Comparison of ENCODE assay signal across 9 mouse cellular contexts in genomic region chr2:105126279-105126678, GRCm38 (mm10). TPM values are rescaled to one million over a fixed set of nuclear protein-coding genes. Genes with fewer than 3 reads are reported as not detected.
DNase-seq lines count a peak whose midpoint lies in the region; ATAC-seq lines count a peak whose summit lies in the region.
"Had no signal": no experiment of that assay in that cellular context is flagged by ENCODE, and none has a peak within 500 bp of the region (broad histone marks: within the 10 kb centered on the region; RNA-seq: fewer than 3 reads in every experiment).

Wt1 (plus strand) TSS chr2:105126529.

- H3K4me2 ChIP-seq in forebrain, embryonic 13.5 days = peak within 1 kb of the TSS; percentile 53
- peak within 1 kb of the TSS; percentile 37 for H3K4me2 ChIP-seq in hindbrain, embryonic 16.5 days (ENCODE audit: low read length)
- H3K4me2 ChIP-seq in liver, embryonic 12.5 days = peak within 1 kb of the TSS; percentile 44

- peak within 1 kb of the TSS; percentile 21; the same call in 1 of the 2 replicates for H3K9ac ChIP-seq in forebrain, embryonic 13.5 days
- no peak within 1 kb of the TSS for H3K9ac ChIP-seq in hindbrain, embryonic 16.5 days (ENCODE audit: low read depth, low read length)
- H3K9ac ChIP-seq in liver, embryonic 12.5 days = peak within 1 kb of the TSS; percentile 40

- 0% methylated on average over 25 of the region's 25 CpGs for WGBS in forebrain, embryonic 13.5 days
- WGBS in hindbrain, embryonic 16.5 days = under 1% methylated on average over 25 of the region's 25 CpGs
- 2% methylated on average over 25 of the region's 25 CpGs for WGBS in liver, embryonic 12.5 days (ENCODE audit: insufficient replicate concordance)

- no peak within 1 kb of the TSS for H3K27ac ChIP-seq in forebrain, embryonic 13.5 days
- no peak within 1 kb of the TSS for H3K27ac ChIP-seq in hindbrain, embryonic 16.5 days (ENCODE audit: low read depth, low read length)
- H3K27ac ChIP-seq in liver, embryonic 12.5 days = peak within 1 kb of the TSS; percentile 45

- no peak for ATAC-seq in erythroblast, adult 5-6 weeks (replicated peaks; ENCODE audit: low FRiP score, poor library complexity, severe bottlenecking)
- ATAC-seq in forebrain, embryonic 13.5 days = peak; percentile 74
- ATAC-seq in hindbrain, embryonic 16.5 days = peak; percentile 45; the same call in 1 of the 2 replicates
- ATAC-seq in liver, embryonic 12.5 days = 0 out of 2 replicates have a peak, but pooled peaks have one; percentile 43

- peak; percentile 71 for DNase-seq in retina, postnatal 1 day
- DNase-seq in thymus, postnatal 4 days = no peak
- DNase-seq in thymus, postnatal 36 days = no peak

- peaks cover 100% of the 10 kb centered on the region for H3K27me3 ChIP-seq in erythroblast, embryonic 14.5 days (ENCODE audit: control insufficient read depth)
- peaks cover 98% of the 10 kb centered on the region for H3K27me3 ChIP-seq in forebrain, embryonic 13.5 days
- H3K27me3 ChIP-seq in hindbrain, embryonic 16.5 days (replicated peaks; ENCODE audit: control insufficient read depth, insufficient read depth, low read length) = peaks cover 68% of the 10 kb centered on the region
- peaks cover 100% of the 10 kb centered on the region for H3K27me3 ChIP-seq in liver, embryonic 12.5 days (replicated peaks)

- peaks cover 2% of the 10 kb centered on the region; the same call in 1 of the 2 replicates for H3K9me3 ChIP-seq in erythroblast, embryonic 14.5 days (ENCODE audit: control insufficient read depth, low read length)
- no peaks in the 10 kb centered on the region for H3K9me3 ChIP-seq in forebrain, embryonic 13.5 days (replicated peaks)
- no peaks in the 10 kb centered on the region for H3K9me3 ChIP-seq in hindbrain, embryonic 16.5 days (ENCODE audit: control insufficient read depth, low read length)
- no peaks in the 10 kb centered on the region for H3K9me3 ChIP-seq in liver, embryonic 12.5 days (replicated peaks)

- peaks cover 2% of the 10 kb centered on the region for H3K4me1 ChIP-seq in erythroblast, embryonic 14.5 days (ENCODE audit: control insufficient read depth)
- peaks cover 23% of the 10 kb centered on the region for H3K4me1 ChIP-seq in forebrain, embryonic 13.5 days
- H3K4me1 ChIP-seq in hindbrain, embryonic 16.5 days (ENCODE audit: control insufficient read depth, insufficient read depth, low read depth, low read length) = peaks cover 9% of the 10 kb centered on the region; the same call in 1 of the 2 replicates
- peaks cover 15% of the 10 kb centered on the region; the same call in 1 of the 2 replicates for H3K4me1 ChIP-seq in liver, embryonic 12.5 days

- H3K4me3 ChIP-seq in erythroblast, embryonic 14.5 days (replicated peaks) = peak within 1 kb of the TSS; percentile 20
- H3K4me3 ChIP-seq in forebrain, embryonic 13.5 days = peak within 1 kb of the TSS; percentile 30
- peak within 1 kb of the TSS; percentile 18 for H3K4me3 ChIP-seq in hindbrain, embryonic 16.5 days (ENCODE audit: low read length)
- H3K4me3 ChIP-seq in liver, embryonic 12.5 days = peak within 1 kb of the TSS; percentile 44

- no peaks in the 10 kb centered on the region for H3K36me3 ChIP-seq in erythroblast, embryonic 14.5 days (ENCODE audit: control insufficient read depth)
- no peaks in the 10 kb centered on the region for H3K36me3 ChIP-seq in forebrain, embryonic 13.5 days (ENCODE audit: poor library complexity, severe bottlenecking)
- H3K36me3 ChIP-seq in hindbrain, embryonic 16.5 days (ENCODE audit: control insufficient read depth, insufficient read depth, low read length) = no peaks in the 10 kb centered on the region
- no peaks in the 10 kb centered on the region for H3K36me3 ChIP-seq in liver, embryonic 12.5 days

RNA-seq across cellular contexts. Expression of gene Wt1, which starts in this region (rescaled TPM):
- not detected in 2 replicates for polyA plus RNA-seq in erythroblast, embryonic 14.5 days (2012)
- total RNA-seq in erythroblast, adult 5-6 weeks (2015; ENCODE audit: low replicate concordance) = not detected in 2 replicates
- total RNA-seq in erythroblast, adult 5-6 weeks (2017; ENCODE audit: low replicate concordance) = not detected in 2 replicates
- polyA plus RNA-seq in forebrain, embryonic 13.5 days (2015; fragmentation: Nextera tagmentation; extraction: Ambion mirVana) = not detected in 2 replicates
- 0.75 and 0.94 TPM in 2 replicates for polyA plus RNA-seq in hindbrain, embryonic 16.5 days (2015; fragmentation: Nextera tagmentation; extraction: Ambion mirVana)
- 6.6 and 7.2 TPM in 2 replicates for polyA plus RNA-seq in liver, embryonic 12.5 days (2016; fragmentation: Nextera tagmentation; extraction: Ambion mirVana)
- polyA plus RNA-seq: C2C12 had no signal

Comparison
In these comparisons a context has a peak if more than half of its experiments do, and no peak if none do; other contexts are left out.
1. Peak in ATAC-seq, H3K4me3 ChIP-seq, H3K9ac ChIP-seq and H3K4me2 ChIP-seq in forebrain, embryonic 13.5 days; RNA of the gene not detected or under 1 TPM.
2. Peak in ATAC-seq, H3K4me3 ChIP-seq and H3K4me2 ChIP-seq in hindbrain, embryonic 16.5 days; RNA of the gene not detected or under 1 TPM.